Mouse (Mus musculus) ES-E14 (cell line): ENCODE measurements around the gene Pparg. TPM values are rescaled to one million over a fixed set of nuclear protein-coding genes. Genes with fewer than 3 reads are reported as not detected.

ENCODE experiments used
- DNase-seq: peaks from one replicate; pipeline ENCODE4 v3.0.0-alpha.2; 2013; ENCODE audit warnings: low read depth, low spot score
- H3K27ac ChIP-seq: 2 replicates; pipeline ENCODE4 v1.5.1; 2012; ENCODE audit warnings: low read depth, mild to moderate bottlenecking, low read length, moderate library complexity, mixed read lengths; ENCODE audit not compliant: poor library complexity, insufficient read depth, severe bottlenecking
- H3K36me3 ChIP-seq: 2 replicates; pipeline ENCODE4 v1.6.1; 2012; ENCODE audit warnings: mild to moderate bottlenecking, low read length, moderate library complexity, mixed read lengths; ENCODE audit not compliant: control insufficient read depth, poor library complexity, insufficient read depth, severe bottlenecking
- H3K4me1 ChIP-seq, 2 experiments: fragments of 150-350 bp in 1 of 2; sonication (generic) in 1 of 2; 2 replicates each; pipeline ENCODE4 v1.6.1; 2012; ENCODE audit warnings: low read length in 2 of 2, mild to moderate bottlenecking in 1 of 2, mixed read lengths in 1 of 2; ENCODE audit not compliant: control insufficient read depth in 2 of 2, insufficient read depth in 2 of 2, poor library complexity in 1 of 2
- H3K4me3 ChIP-seq, 2 experiments: fragments of 150-350 bp in 1 of 2; sonication (generic) in 1 of 2; 2 replicates each; pipeline ENCODE4 v1.5.1; 2012; ENCODE audit warnings: low read length in 2 of 2, low read depth in 1 of 2, mild to moderate bottlenecking in 1 of 2, mixed read lengths in 1 of 2; ENCODE audit not compliant: insufficient read depth in 1 of 2, poor library complexity in 1 of 2, severe bottlenecking in 1 of 2
- H3K9ac ChIP-seq: 2 replicates; pipeline ENCODE4 v1.6.1; 2012; ENCODE audit warnings: low read depth, mild to moderate bottlenecking, low read length, mixed read lengths; ENCODE audit not compliant: poor library complexity, insufficient read depth, severe bottlenecking
- H3K9me3 ChIP-seq: fragments of 150-350 bp; sonication (generic); 2 replicates; pipeline ENCODE4 v1.6.1; 2012; ENCODE audit warnings: low read depth, mild to moderate bottlenecking, low read length; ENCODE audit not compliant: control insufficient read depth, insufficient read depth
- CHD2 ChIP-seq: IDR thresholded peaks from 2 replicates; pipeline ENCODE4 v1.6.1; 2014; ENCODE audit warnings: mild to moderate bottlenecking, low read depth, low read length, inconsistent platforms
- HCFC1 ChIP-seq: IDR thresholded peaks from 2 replicates; pipeline ENCODE4 v1.6.1; 2012; ENCODE audit warnings: low read length, inconsistent platforms, borderline replicate concordance; ENCODE audit not compliant: insufficient read depth
- MAFK ChIP-seq: IDR thresholded peaks from 2 replicates; pipeline ENCODE4 v1.6.1; 2014; ENCODE audit warnings: mild to moderate bottlenecking, low read depth, low read length, inconsistent platforms; ENCODE audit not compliant: insufficient read depth
- ZC3H11A ChIP-seq: IDR thresholded peaks from 2 replicates; pipeline ENCODE4 v1.6.1; 2012; ENCODE audit warnings: low read depth, mild to moderate bottlenecking, inconsistent platforms, low read length, borderline replicate concordance
- ZNF384 ChIP-seq: IDR thresholded peaks from 2 replicates; pipeline ENCODE4 v1.6.1; 2012; ENCODE audit warnings: low read depth, low read length, inconsistent platforms
- in situ Hi-C, 2 experiments: fragments of 600-800 bp; cut with MboI; formaldehyde crosslinking; loops; one replicate each; pipeline ENCODE4 v1.15.1; 2025; ENCODE audit warnings: low sequenced_read_pairs in 2 of 2, inconsistent platforms in 1 of 2; ENCODE audit not compliant: unreplicated experiment in 2 of 2
- total RNA-seq: library from RNA; depleted of rRNA; stranded (reverse); fragments of 300-350 nt; gene quantifications from 2 replicates; pipeline ENCODE4 v1.2.3, GENCODE M21; 2012

Gene Pparg
- total RNA-seq, 1 experiment = 0.85 TPM

GRCm38 (mm10) chr6:115316811-115317221 is 43.9 kb upstream of the Pparg start:
- DNase-seq = no peak
- no peak overlapping the region for H3K4me3 ChIP-seq
- H3K9ac ChIP-seq = no peak overlapping the region
- no peaks in the 10 kb centered on the region for H3K9me3 ChIP-seq
- TF ChIP-seq CHD2 (no peak), ZNF384 (no peak), ZC3H11A (no peak), MAFK (no peak), HCFC1 (no peak)
- in situ Hi-C loops = no loop called here
- H3K4me1 ChIP-seq = no peaks in the 10 kb centered on the region
- no peaks in the 10 kb centered on the region for H3K36me3 ChIP-seq
- no peak overlapping the region for H3K27ac ChIP-seq

GRCm38 (mm10) chr6:115318811-115319210 is 41.9 kb upstream of the Pparg start:
- no peak for DNase-seq
- no peaks in the 10 kb centered on the region for H3K4me1 ChIP-seq
- H3K9me3 ChIP-seq = no peaks in the 10 kb centered on the region
- H3K9ac ChIP-seq = no peak overlapping the region
- H3K36me3 ChIP-seq = no peaks in the 10 kb centered on the region
- no peak overlapping the region for H3K4me3 ChIP-seq
- in situ Hi-C loops = no loop called here
- H3K27ac ChIP-seq = no peak overlapping the region
- TF ChIP-seq MAFK (no peak), HCFC1 (no peak), ZNF384 (no peak), CHD2 (no peak)

GRCm38 (mm10) chr6:115319686-115320085 is 41.1 kb upstream of the Pparg start:
- Histone ChIP-seq H3K9ac (no peak overlapping the region), H3K4me1 (no peaks in the 10 kb centered on the region), H3K9me3 (no peaks in the 10 kb centered on the region), H3K36me3 (no peaks in the 10 kb centered on the region), H3K27ac (no peak overlapping the region), H3K4me3 (no peak overlapping the region)
- DNase-seq = no peak
- in situ Hi-C loops = no loop called here
- TF ChIP-seq HCFC1 (no peak), CHD2 (no peak), ZNF384 (no peak), MAFK (no peak), ZC3H11A (no peak)

- Histone ChIP-seq H3K27ac (no peak overlapping the region), H3K4me3 (no peak overlapping the region), H3K36me3 (no peaks in the 10 kb centered on the region), H3K9ac (no peak overlapping the region), H3K9me3 (no peaks in the 10 kb centered on the region), H3K4me1 (no peaks in the 10 kb centered on the region)
- DNase-seq = no peak
- no peak for TF ChIP-seq CHD2
- no peak for TF ChIP-seq HCFC1
- TF ChIP-seq ZC3H11A = no peak
- TF ChIP-seq ZNF384 = no peak
- TF ChIP-seq MAFK = no peak
- in situ Hi-C loops = no loop called here
Observed at GRCm38 (mm10) chr6:115320927-115321714, 39.6 kb upstream of the Pparg start.
